Mouse (Mus musculus): ENCODE measurements around the gene Hist1h4n.
"Not testable (repeated sequence)": the region's sequence is repeated elsewhere in the genome, so short reads cannot be mapped to it uniquely, and the experiment has no call there.

- TF ChIP-seq CTCF (IDR thresholded peaks at IDR 0.05; ENCODE audit: borderline replicate concordance, control insufficient read depth, extremely low read depth, insufficient read depth, low read length, poor library complexity); POLR2A (IDR thresholded peaks at IDR 0.05; ENCODE audit: control insufficient read depth, extremely low read depth, insufficient read depth, low read length, poor library complexity): not testable (repeated sequence)
Observed at GRCm38 (mm10) chr13:21786899-21787629, 44.9 kb downstream of the Hist1h4n start, which contains the start of the genes Hist1h2an and Hist1h2bp.

All from thymus, adult 2 months (tissue).